Mouse (Mus musculus): ENCODE measurements at regions not wholly inside any gene's neighbourhood (a gene's known extent, or its start where the extent isn't known, plus 50 kb on each side); places are given as distances from the start of the nearest gene placed in this dataset.

DNA sequence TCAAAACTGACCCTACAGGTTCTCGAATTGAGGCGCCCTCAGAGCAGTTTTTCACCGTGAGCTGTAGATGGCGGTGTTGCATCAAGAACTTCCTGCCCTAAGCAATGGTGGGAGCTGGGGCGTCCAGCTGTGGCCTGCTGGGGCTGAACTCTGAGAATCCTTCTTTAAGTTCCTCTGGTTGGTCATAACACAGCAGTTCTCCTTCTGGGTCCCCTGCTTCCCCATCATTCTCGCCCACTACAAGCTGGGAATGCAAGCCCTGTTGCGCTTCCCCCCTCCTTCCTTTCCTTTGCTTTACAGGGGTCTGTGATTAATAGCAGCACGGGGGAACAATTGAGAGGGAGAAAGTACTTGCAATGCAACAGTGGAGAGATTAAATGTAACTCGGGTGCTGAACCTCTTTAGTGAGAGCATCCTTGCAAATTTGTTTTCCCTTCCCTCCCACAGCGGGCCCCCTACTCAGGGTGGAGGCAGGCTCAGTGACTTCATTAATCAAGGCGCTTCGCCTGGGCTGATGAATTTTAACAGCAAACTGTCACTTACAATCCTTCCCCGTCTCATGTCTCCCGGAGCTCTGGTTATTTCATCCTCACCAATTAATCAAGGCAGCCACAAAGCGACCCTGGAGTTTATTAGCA, 794.3 kb upstream of the Api5 start:
- DNase-seq = peak; percentile 37 to 66

GRCm38 (mm10) chr2:95231739-95232134, 793.8 kb upstream of the Api5 start:
- intact Hi-C loops (cut with DNase I) = no loop called here
- DNase-seq = no peak

More for the DNA sequence above, 794.3 kb upstream of the Api5 start:
- intact Hi-C loops (cut with DNase I) = no loop called here

DNA sequence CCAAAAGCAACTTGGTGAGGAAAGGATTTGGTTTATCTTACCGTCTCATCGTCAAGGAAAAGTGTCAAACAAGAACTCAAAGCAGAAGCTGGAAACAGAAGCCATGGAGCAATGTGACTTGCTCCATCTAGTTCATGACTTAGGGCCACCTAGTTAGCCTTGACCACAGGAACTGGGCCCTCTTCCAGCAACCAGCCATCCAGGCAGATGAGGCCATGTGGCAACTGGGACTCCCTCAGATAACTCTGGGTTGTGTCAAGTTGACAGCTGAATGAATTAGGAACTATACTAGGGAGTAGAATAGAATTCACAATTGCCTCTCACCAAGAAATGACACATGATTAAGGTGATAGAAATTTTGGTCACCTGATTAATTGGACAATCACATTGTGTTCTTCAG, 791.5 kb upstream of the Api5 start:
- intact Hi-C loops (cut with DNase I) = no loop called here
- peak in 1 of 2 experiments; percentile 10 for DNase-seq

DNA sequence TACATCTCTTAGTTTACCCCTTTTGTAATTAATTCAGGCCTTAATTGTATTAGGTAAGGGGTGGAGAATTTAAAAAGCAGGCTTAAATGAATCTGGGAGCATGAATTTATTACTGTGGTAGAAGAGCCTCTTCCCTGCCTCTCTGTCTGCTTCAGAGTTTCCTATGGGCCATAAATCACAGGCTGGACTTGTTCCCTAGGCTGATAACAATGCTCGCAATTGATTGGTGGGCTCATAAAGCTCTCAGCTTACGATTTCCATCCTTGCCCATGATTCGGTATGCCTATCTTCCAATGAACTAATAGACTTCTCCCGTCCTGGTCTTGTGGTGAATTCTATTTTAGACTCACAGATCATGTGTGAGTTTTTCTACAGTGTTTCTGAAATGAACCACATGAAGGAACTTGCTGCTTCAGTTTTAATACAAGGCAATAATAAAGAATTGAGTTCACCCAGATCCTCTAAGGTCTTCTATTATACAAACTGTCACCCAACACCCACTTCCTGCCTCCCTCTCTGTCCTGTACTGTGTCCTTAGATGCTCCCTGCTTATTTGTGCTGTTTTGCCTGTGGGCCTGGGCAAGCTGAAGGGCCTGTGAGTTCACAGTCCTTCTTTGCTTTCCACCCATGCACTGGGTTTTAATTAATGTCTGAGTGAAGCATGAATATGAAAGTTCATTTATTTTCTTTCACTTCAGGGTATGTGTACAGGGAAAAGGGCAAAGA, 772.4 kb upstream of the Api5 start:
- intact Hi-C loops (cut with DNase I) = no loop called here
- no peak for DNase-seq

All from heart, postnatal 10 days (tissue).